Mouse (Mus musculus): ENCODE measurements around the gene Pitpnm2. TPM values are rescaled to one million over a fixed set of nuclear protein-coding genes. Genes with fewer than 3 reads are reported as not detected.

Pitpnm2 gene
- total and polyA plus RNA-seq, 3 experiments, result 7.0 to 22.2 TPM; not detected in 1

- TF ChIP-seq ETS1 (IDR thresholded peaks at IDR 0.05; ENCODE audit: low read depth, low read length), result peak; percentile 20; the same call in 1 of the 2 replicates
- peak; percentile 81 for TF ChIP-seq ZMIZ1 (IDR thresholded peaks at IDR 0.05; ENCODE audit: low read depth, low read length)
- no peak for TF ChIP-seq JUND (IDR thresholded peaks at IDR 0.05; ENCODE audit: low read depth, low read length)
- no peak for TF ChIP-seq USF2 (IDR thresholded peaks at IDR 0.05; ENCODE audit: borderline replicate concordance in 1 of 2, insufficient read depth in 1 of 2, low read depth in 1 of 2, low read length in 2 of 2)
These were observed 149.2 kb downstream of the Pitpnm2 start (continued) for GRCm38 (mm10) chr5:124100128-124101044.

- H3K79me2 ChIP-seq (ENCODE audit: control insufficient read depth, insufficient read depth, low read length, poor library complexity), result no peaks in the 10 kb centered on the region; the same call in 1 of the 2 replicates
- peaks cover 0 to 4% of the 10 kb centered on the region in 2 experiments; a peak in 2 of 4 replicates for H3K4me1 ChIP-seq (ENCODE audit: control insufficient read depth in 1 of 2, insufficient read depth in 2 of 2, low read length in 2 of 2)
- TF ChIP-seq USF2 (IDR thresholded peaks at IDR 0.05; ENCODE audit: borderline replicate concordance in 1 of 2, insufficient read depth in 1 of 2, low read depth in 1 of 2, low read length in 2 of 2) (no peak), ZC3H11A (IDR thresholded peaks at IDR 0.05; ENCODE audit: low read depth, low read length) (no peak), ZMIZ1 (IDR thresholded peaks at IDR 0.05; ENCODE audit: low read depth, low read length) (peak; percentile 63), KAT2A (conservative IDR thresholded peaks at IDR 0.05; ENCODE audit: low read depth, low read length) (no peak), NELFE (IDR thresholded peaks at IDR 0.05; ENCODE audit: low read depth, low read length) (no peak), BHLHE40 (IDR thresholded peaks at IDR 0.05; ENCODE audit: borderline replicate concordance, low read depth, low read length) (no peak), EP300 (IDR thresholded peaks at IDR 0.05; ENCODE audit: low read depth in 1 of 2, low read length in 2 of 2) (no peak), E2F4 (IDR thresholded peaks at IDR 0.05; ENCODE audit: borderline replicate concordance, low read depth, low read length) (no peak), SMC3 (IDR thresholded peaks at IDR 0.05; ENCODE audit: low read depth, low read length) (0 out of 2 replicates have a peak, but pooled peaks have one; percentile 1), POLR2AphosphoS5 (IDR thresholded peaks at IDR 0.05; ENCODE audit: borderline replicate concordance, low read depth, low read length) (peak; percentile 96; the same call in 1 of the 2 replicates), POLR2A (IDR thresholded peaks at IDR 0.05; ENCODE audit: control insufficient read depth in 1 of 2, insufficient read depth in 1 of 2, low read depth in 1 of 2, low read length in 2 of 2, poor library complexity in 1 of 2) (no peak), ZKSCAN1 (IDR thresholded peaks at IDR 0.05; ENCODE audit: low read depth, low read length) (no peak)
- no peaks in the 10 kb centered on the region for H3K9me3 ChIP-seq (replicated peaks; ENCODE audit: insufficient read depth, low read length)
- no peak overlapping the region for H3K9ac ChIP-seq (ENCODE audit: control insufficient read depth, low read depth, low read length, poor library complexity, severe bottlenecking)
- no peak overlapping the region for H3K27ac ChIP-seq (ENCODE audit: control insufficient read depth, low read depth, low read length)
- no peaks in the 10 kb centered on the region; a peak in 2 of 4 replicates for H3K36me3 ChIP-seq (ENCODE audit: control insufficient read depth in 1 of 2, insufficient read depth in 2 of 2, low read length in 2 of 2)
- DNase-seq (ENCODE audit: low read depth, low spot score), result no peak
- H3K4me3 ChIP-seq (ENCODE audit: control insufficient read depth in 1 of 2, insufficient read depth in 1 of 2, low read depth in 2 of 2, low read length in 2 of 2), result no peak overlapping the region
- no peaks in the 10 kb centered on the region for H3K27me3 ChIP-seq (ENCODE audit: control insufficient read depth in 1 of 2, insufficient read depth in 2 of 2, low read length in 2 of 2)
These were observed 150.6 kb downstream of the Pitpnm2 start for GRCm38 (mm10) chr5:124098923-124099322.

Data from MEL (cell line).